Mouse (Mus musculus) neural tube, embryonic 11.5 days (tissue): ENCODE measurements around the gene Wasf2. TPM values are rescaled to one million over a fixed set of nuclear protein-coding genes. Genes with fewer than 3 reads are reported as not detected.

Experiments used
- ATAC-seq: fragments of 200-750 bp; cut with Nextera tagmentation; 2 replicates; pipeline ENCODE4 v1.8.0; 2017; ENCODE audit warnings: moderate number of reproducible peaks, mild to moderate bottlenecking, moderate TSS enrichment, moderate library complexity; ENCODE audit not compliant: insufficient read depth, low FRiP score, low TSS enrichment
- DNase-seq: peaks from one replicate; pipeline ENCODE4 v3.0.0-alpha.2; 2015; ENCODE audit warnings: low spot score
- H3K27ac ChIP-seq: fragments of 300-500 bp; sonication (generic); 2 replicates; pipeline ENCODE4 v1.5.1; 2014; ENCODE audit warnings: low read depth, mild to moderate bottlenecking, low read length
- H3K27me3 ChIP-seq: fragments of 300-500 bp; sonication (generic); 2 replicates; pipeline ENCODE4 v1.6.1; 2014; ENCODE audit warnings: mild to moderate bottlenecking, low read length, mixed read lengths; ENCODE audit not compliant: control insufficient read depth, insufficient read depth
- H3K36me3 ChIP-seq: fragments of 300-500 bp; sonication (generic); 2 replicates; pipeline ENCODE4 v1.6.1; 2014; ENCODE audit warnings: mild to moderate bottlenecking, low read length, moderate library complexity, mixed read lengths; ENCODE audit not compliant: control insufficient read depth, insufficient read depth
- H3K4me1 ChIP-seq: fragments of 300-500 bp; sonication (generic); 2 replicates; pipeline ENCODE4 v1.6.1; 2014; ENCODE audit warnings: low read length, mixed read lengths; ENCODE audit not compliant: control insufficient read depth, insufficient read depth
- H3K4me2 ChIP-seq: fragments of 300-500 bp; sonication (generic); 2 replicates; pipeline ENCODE4 v1.6.1; 2014; ENCODE audit warnings: low read depth, mild to moderate bottlenecking, moderate library complexity
- H3K4me3 ChIP-seq: fragments of 300-500 bp; sonication (generic); 2 replicates; pipeline ENCODE4 v1.5.1; 2014; ENCODE audit warnings: low read depth, low read length
- H3K9ac ChIP-seq: fragments of 300-500 bp; sonication (generic); 2 replicates; pipeline ENCODE4 v1.6.1; 2014; ENCODE audit warnings: mild to moderate bottlenecking, low read length
- H3K9me3 ChIP-seq: fragments of 300-500 bp; sonication (generic); 2 replicates; pipeline ENCODE4 v1.6.1; 2016; ENCODE audit warnings: low read length; ENCODE audit not compliant: control insufficient read depth
- WGBS: fragments of 180-500 bp; shearing (Covaris S2); extraction: QIAGEN DNeasy Blood & Tissue Kit; methylation state at CpG from one replicate; pipeline ENCODE4 v1.1.7; 2014; 5-methylcytosine and 5-hydroxymethylcytosine counted together
- polyA plus RNA-seq: library from polyadenylated mRNA; unstranded; fragments of >200 nt; fragmentation: Nextera tagmentation; extraction: Ambion mirVana; gene quantifications from 2 replicates; pipeline ENCODE4 v1.2.1, GENCODE M21; 2014

The Wasf2 gene
- polyA plus RNA-seq, 1 experiment from 2014 or later: 33.0 TPM

DNA sequence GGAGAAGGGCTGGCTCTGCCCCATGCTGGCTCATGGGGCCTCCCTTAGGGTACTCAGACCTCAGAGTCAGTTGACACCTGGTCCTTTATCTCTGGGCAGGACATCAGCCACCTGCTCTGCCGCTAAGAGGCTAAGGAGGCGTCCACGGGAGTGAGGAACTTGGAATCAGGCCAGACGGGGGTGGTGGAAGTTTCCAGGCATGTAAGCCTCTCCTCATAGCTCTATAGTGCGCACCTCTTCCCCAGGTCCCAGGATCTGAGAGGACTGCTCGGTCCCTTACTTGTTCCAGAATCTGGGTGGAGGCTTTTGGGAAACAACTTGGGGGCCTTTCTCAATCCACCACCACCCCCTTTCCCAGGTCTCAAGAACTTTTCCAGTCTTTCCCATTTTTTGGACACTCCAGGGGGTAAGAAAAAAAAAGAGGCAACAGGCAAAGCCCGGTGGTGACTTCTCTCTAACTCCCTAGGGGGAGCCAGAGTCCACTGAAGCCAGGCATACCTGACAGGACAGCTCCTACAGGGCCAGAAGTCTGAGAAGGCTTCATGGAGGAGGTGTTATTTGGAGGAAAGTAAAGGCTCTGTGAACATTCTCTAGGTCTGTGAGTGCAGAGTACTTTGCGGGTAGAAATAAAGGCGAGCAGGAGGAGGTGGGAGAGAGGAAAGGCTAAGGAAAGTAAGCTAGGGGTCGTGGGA, 103.1 kb downstream of the Wasf2 start:
- H3K4me1 ChIP-seq: no peaks in the 10 kb centered on the region
- no peaks in the 10 kb centered on the region for H3K9me3 ChIP-seq
- DNase-seq: no peak
- no peaks in the 10 kb centered on the region for H3K27me3 ChIP-seq
- no peak overlapping the region for H3K4me2 ChIP-seq
- H3K36me3 ChIP-seq: no peaks in the 10 kb centered on the region
- no peak overlapping the region for H3K9ac ChIP-seq
- 39% methylated on average over 10 of the region's 10 CpGs for WGBS
- no peak overlapping the region for H3K27ac ChIP-seq
- H3K4me3 ChIP-seq: no peak overlapping the region
- ATAC-seq: no peak

DNA sequence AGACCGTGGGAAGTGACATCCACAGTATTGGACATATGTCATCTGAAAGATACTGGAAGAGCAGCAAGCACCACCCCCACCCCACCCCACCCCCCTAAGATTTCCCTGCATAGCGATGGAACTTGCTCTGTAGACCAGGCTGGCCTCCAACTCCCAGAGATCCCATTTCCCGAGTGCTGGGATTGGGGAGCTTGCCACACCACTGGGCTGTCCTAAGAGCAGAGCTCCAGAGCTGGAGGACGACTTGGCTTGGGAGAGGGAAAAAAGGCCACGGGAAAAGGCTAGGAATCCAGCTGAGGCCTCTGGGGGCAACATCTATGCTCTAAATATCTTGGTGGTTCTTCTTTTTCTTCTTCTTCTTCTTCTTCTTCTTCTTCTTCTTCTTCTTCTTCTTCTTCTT, 104.5 kb downstream of the Wasf2 start:
- no peaks in the 10 kb centered on the region for H3K36me3 ChIP-seq
- H3K9ac ChIP-seq: no peak overlapping the region
- H3K9me3 ChIP-seq: no peaks in the 10 kb centered on the region
- DNase-seq (no peak), ATAC-seq (no peak)
- 55% methylated on average over 5 of the region's 5 CpGs for WGBS
- no peak overlapping the region for H3K4me2 ChIP-seq
- no peak overlapping the region for H3K27ac ChIP-seq
- no peak overlapping the region for H3K4me3 ChIP-seq
- H3K27me3 ChIP-seq: no peaks in the 10 kb centered on the region
- H3K4me1 ChIP-seq: no peaks in the 10 kb centered on the region

DNA sequence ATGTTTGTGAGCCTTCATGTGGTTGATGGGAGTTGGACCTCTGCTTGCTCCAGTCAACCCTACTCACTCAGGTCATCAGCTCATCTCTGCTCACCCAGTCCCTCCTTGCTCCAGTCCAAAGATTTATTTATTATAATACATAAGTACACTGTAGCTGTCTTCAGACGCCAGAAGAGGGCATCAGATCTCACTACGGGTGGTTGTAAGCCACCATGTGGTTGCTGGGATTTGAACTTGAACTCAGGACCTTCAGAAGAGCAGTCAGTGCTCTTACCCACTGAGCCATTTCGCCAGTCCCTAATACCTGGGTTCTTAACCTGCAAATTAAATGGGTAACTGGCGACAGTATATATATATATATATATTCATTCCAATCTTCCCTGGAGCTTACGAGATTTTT, 105.1 kb downstream of the Wasf2 start:
- Histone ChIP-seq H3K4me3 (no peak overlapping the region), H3K9ac (no peak overlapping the region), H3K27ac (no peak overlapping the region), H3K4me2 (no peak overlapping the region), H3K9me3 (no peaks in the 10 kb centered on the region), H3K27me3 (peaks cover 4% of the 10 kb centered on the region; the same call in 1 of the 2 replicates), H3K36me3 (no peaks in the 10 kb centered on the region), H3K4me1 (peaks cover under 1% of the 10 kb centered on the region; the same call in 1 of the 2 replicates)
- 86% methylated on average over 5 of the region's 5 CpGs for WGBS
- DNase-seq (no peak), ATAC-seq (no peak)

DNA sequence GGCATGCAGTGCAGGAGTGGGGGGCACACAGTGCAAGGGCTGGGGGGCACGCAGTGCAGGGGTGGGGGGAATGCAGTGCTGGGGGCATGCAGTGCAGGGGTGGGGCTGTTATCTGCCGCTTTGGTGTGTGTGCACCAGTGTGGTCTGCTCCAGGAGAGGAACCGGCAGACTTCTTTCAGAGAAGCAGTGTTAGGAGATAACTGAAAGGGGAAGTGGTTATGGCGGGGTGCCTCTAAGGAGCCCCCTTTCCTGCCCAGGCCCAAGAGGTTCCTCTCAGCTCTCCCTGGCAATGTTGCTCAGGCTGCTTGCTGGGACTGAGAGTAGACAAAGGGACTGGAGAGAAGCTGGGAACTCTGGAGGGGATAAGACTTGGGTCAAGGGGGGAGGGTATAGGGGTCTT, 107.6 kb downstream of the Wasf2 start:
- Histone ChIP-seq H3K4me3 (no peak overlapping the region), H3K9me3 (no peaks in the 10 kb centered on the region), H3K4me2 (no peak overlapping the region), H3K4me1 (peaks cover 6% of the 10 kb centered on the region; the same call in 1 of the 2 replicates), H3K27ac (no peak overlapping the region), H3K9ac (no peak overlapping the region), H3K36me3 (no peaks in the 10 kb centered on the region), H3K27me3 (peaks cover 13% of the 10 kb centered on the region)
- DNase-seq (no peak), ATAC-seq (no peak)
- 86% methylated on average over 4 of the region's 4 CpGs for WGBS

DNA sequence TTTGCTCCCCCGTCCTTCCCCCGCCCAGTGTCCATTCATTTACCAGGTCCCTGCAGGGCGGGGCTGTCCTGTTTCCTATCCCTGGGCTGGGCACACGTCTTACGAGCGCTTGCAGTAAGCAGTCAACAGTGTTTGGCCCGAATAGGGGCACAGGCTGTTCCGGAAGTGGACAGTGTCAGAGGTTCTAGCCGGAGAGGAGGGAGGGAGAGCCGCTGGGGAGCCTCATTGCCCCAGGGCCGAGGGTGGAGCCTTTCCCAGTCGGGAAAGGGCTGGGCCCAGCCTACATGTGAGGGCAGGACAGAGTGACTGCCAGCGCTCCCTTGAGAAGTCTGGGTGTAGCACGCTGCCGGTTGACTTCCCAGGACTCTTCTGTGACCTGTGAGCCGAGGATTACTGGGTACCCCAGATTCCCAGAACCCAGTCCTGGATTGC, 110.2 kb downstream of the Wasf2 start, which contains the start of gene Map3k6:
Map3k6 (plus strand) TSS at position 329 of the 432 bp plus-strand sequence.
- peaks cover 6% of the 10 kb centered on the region; the same call in 1 of the 2 replicates for H3K4me1 ChIP-seq
- no peaks in the 10 kb centered on the region for H3K9me3 ChIP-seq
- ATAC-seq (0 out of 2 replicates have a peak, but pooled peaks have one; percentile 20), DNase-seq (no peak)
- peak within 1 kb of the TSS; percentile 91 for H3K4me2 ChIP-seq
- peak within 1 kb of the TSS; percentile 56; the same call in 1 of the 2 replicates for H3K27ac ChIP-seq
- peaks cover 17% of the 10 kb centered on the region for H3K27me3 ChIP-seq
- peak within 1 kb of the TSS; percentile 49 for H3K4me3 ChIP-seq
- WGBS: 4% methylated on average over 16 of the region's 16 CpGs
- H3K9ac ChIP-seq: peak within 1 kb of the TSS; percentile 60
- H3K36me3 ChIP-seq: no peaks in the 10 kb centered on the region

DNA sequence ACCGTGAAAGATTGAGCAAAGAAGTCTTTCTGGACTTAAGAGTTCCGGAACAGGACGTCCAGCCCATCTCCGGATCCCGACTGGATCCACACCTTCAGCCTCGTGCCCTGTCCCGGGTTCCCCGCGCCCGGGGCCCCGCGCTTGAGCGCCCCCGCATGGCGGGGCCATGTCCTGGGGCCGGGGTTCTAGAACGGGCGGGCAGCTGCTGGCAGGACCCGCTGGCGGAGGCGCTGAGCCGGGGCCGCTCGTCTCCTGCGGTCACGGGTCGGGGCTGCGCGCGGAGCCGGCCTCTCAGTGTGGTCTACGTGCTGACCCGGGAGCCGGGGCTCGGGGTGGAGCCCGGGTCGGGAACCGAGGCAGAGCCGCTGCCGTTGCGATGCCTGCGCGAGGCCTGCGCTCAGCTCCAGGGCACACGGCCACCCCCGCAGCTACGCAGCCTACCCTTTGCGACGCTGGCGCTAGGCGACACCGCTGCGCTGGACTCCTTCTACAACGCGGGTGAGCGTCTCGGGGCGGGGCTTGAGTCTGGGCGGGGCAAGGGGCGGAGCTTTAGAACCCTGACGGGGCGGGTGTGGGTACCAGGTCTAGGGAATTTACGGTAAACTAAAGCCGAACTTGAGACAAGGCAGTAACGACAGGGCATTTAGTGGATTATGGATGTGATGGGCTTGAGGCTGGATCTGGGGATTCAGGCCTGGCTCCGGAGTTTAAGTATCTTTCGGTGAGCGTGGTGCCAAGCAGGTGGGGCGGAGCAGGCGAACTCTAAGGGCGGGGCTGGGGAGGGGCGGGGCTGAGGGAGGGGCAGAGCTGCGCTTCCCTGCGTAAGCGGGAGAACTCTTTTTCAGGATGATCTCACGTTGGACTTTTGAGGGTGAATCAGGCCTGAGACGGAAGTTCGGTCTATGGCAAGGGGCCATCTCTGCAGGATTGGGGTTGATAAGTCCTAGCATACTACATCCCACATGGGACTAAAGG, 110.9 kb downstream of the Wasf2 start:
- H3K9ac ChIP-seq: peak overlapping the region; percentile 60
- ATAC-seq (peak; percentile 93), DNase-seq (peak; percentile 92)
- peak overlapping the region; percentile 56; the same call in 1 of the 2 replicates for H3K27ac ChIP-seq
- peaks cover 6% of the 10 kb centered on the region; the same call in 1 of the 2 replicates for H3K4me1 ChIP-seq
- peak overlapping the region; percentile 49 for H3K4me3 ChIP-seq
- peak overlapping the region; percentile 91 for H3K4me2 ChIP-seq
- no peaks in the 10 kb centered on the region for H3K9me3 ChIP-seq
- peaks cover 17% of the 10 kb centered on the region for H3K27me3 ChIP-seq
- no peaks in the 10 kb centered on the region for H3K36me3 ChIP-seq
- WGBS: under 1% methylated on average over 78 of the region's 78 CpGs

DNA sequence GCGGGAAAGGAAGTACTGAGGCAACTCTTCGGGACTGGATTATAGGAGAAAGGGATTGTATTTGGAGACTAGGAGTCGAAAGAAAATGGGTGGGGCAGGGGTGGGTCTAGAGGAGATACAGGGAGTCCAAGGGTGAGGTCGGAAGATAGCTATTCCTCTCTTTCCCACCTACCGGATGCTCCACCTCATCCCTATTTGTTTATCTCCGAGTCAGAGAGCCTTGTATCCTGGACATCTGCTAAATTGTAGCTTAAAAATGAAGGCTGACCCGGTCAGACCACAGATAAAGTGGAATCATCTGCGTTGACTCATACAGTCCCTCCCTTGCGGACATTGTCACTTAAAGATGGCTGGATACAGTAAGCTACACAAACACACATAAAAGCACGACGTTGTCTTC, 111.6 kb downstream of the Wasf2 start:
- no peaks in the 10 kb centered on the region for H3K36me3 ChIP-seq
- peak overlapping the region; percentile 91; the same call in 1 of the 2 replicates for H3K4me2 ChIP-seq
- no peak for DNase-seq
- H3K9me3 ChIP-seq: no peaks in the 10 kb centered on the region
- peaks cover 6% of the 10 kb centered on the region; the same call in 1 of the 2 replicates for H3K4me1 ChIP-seq
- no peak overlapping the region for H3K27ac ChIP-seq
- H3K4me3 ChIP-seq: no peak overlapping the region
- peaks cover 20% of the 10 kb centered on the region for H3K27me3 ChIP-seq
- H3K9ac ChIP-seq: no peak overlapping the region
- ATAC-seq: no peak
- WGBS: 39% methylated on average over 11 of the region's 11 CpGs

DNA sequence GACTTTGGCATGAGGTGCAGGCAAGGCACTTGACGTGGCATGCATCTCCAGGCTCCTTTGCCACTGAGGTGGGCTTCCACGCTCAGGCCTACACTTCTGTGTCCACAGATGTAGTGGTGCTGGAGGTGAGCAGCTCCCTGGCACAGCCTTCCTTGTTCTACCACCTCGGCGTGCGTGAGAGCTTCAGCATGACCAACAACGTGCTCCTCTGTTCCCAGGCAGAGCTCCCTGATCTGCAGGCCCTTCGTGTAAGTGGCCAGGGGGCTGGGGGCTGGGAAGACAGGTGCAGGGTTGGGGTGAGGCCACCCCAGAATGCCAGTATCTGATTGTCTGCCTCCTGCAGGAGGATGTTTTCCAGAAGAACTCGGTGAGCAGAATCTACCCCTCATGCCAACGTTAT, 112.4 kb downstream of the Wasf2 start:
- WGBS: 48% methylated on average over 9 of the region's 9 CpGs
- Histone ChIP-seq H3K27me3 (peaks cover 26% of the 10 kb centered on the region), H3K9ac (no peak overlapping the region), H3K4me3 (no peak overlapping the region), H3K9me3 (no peaks in the 10 kb centered on the region), H3K4me2 (no peak overlapping the region), H3K36me3 (no peaks in the 10 kb centered on the region), H3K27ac (no peak overlapping the region), H3K4me1 (peaks cover 6% of the 10 kb centered on the region; the same call in 1 of the 2 replicates)
- ATAC-seq (no peak), DNase-seq (no peak)
